Mouse (Mus musculus) limb, embryonic 10.5 days (tissue): Measurements from ENCODE around the gene Ccr8. TPM values are rescaled to one million over a fixed set of nuclear protein-coding genes. Genes with fewer than 3 reads are reported as not detected.

Experiments used
- polyA plus RNA-seq: library from polyadenylated mRNA; unstranded; fragments of >200 nt; fragmentation: Nextera tagmentation; extraction: Ambion mirVana; gene quantifications from 2 replicates; pipeline ENCODE4 v1.2.1, GENCODE M21; 2016

Gene Ccr8
- polyA plus RNA-seq, 1 experiment from 2014 or later, result not detected

Other genes with a start within 250 kb of the Ccr8 start
- 66.0 and 71.8 TPM in 2 replicates for gene Wdr48, start 197.2 kb upstream of the Ccr8 start, polyA plus RNA-seq
- 30.3 and 33.0 TPM in 2 replicates for gene Gorasp1, start 154.5 kb upstream of the Ccr8 start, polyA plus RNA-seq
- gene Ttc21a, start 154.5 kb upstream of the Ccr8 start, polyA plus RNA-seq, result 0.34 and 0.43 TPM in 2 replicates
- 3.2 and 3.5 TPM in 2 replicates for gene Csrnp1, start 107.5 kb upstream of the Ccr8 start, polyA plus RNA-seq
- gene Xirp1, start 68.5 kb upstream of the Ccr8 start, polyA plus RNA-seq, result 0.05 and 0.09 TPM in 2 replicates
- gene Cx3cr1, start 22.2 kb upstream of the Ccr8 start, polyA plus RNA-seq, result 2.5 and 4.0 TPM in 2 replicates
- 46.7 and 47.0 TPM in 2 replicates for gene Slc25a38, start 18.3 kb downstream of the Ccr8 start, polyA plus RNA-seq
- 1,497 and 1,677 TPM in 2 replicates for gene Rpsa, start 35.6 kb downstream of the Ccr8 start, polyA plus RNA-seq
- not detected in 2 replicates for gene Mobp, start 57.6 kb downstream of the Ccr8 start, polyA plus RNA-seq
- gene Myrip, start 209.4 kb downstream of the Ccr8 start, polyA plus RNA-seq, result 0.31 TPM in 1 of 2 replicates, not detected in the other